Mouse (Mus musculus): Measurements from ENCODE around the gene Kcnh1. TPM values are rescaled to one million over a fixed set of nuclear protein-coding genes. Genes with fewer than 3 reads are reported as not detected.
A peak's percentile ranks its signal among the peaks of the same experiment; 100 is the strongest.

Kcnh1 gene
- total and polyA plus RNA-seq, 3 experiments, result not detected

DNA sequence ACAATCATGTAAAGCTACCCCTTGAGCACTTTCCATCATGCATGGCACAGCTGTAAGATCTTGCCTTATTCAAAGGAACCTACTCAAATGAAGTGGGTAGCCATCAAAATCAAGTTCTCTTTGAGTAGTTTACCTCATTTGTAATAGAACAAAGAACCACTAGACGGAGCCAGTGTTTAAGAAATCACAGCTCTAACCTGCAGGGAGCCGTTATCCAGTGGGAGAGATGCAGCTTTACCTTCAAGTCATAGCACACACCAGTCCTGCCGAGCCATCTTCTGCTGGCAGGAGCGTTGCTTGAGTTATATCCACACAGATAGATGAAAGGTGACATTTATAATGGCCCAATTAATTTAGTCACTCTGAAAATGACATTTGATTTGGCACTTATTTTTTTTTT lies 1.5 kb upstream of the Kcnh1 start:
- Histone ChIP-seq H3K9ac (ENCODE audit: insufficient read depth, low read depth) (no peak overlapping the region), H3K4me3 (replicated peaks in 1 of 3; ENCODE audit: low read depth in 2 of 3, low read length in 2 of 3, poor library complexity in 1 of 3) (no peak overlapping the region), H3K4me2 (ENCODE audit: insufficient read depth, low read depth, poor library complexity, severe bottlenecking) (no peak overlapping the region), H3K36me3 (replicated peaks in 1 of 2; ENCODE audit: control insufficient read depth in 1 of 2, insufficient read depth in 1 of 2, low read length in 1 of 2) (no peaks in the 10 kb centered on the region), H3K9me3 (replicated peaks; ENCODE audit: low read length) (no peaks in the 10 kb centered on the region), H3K27ac (ENCODE audit: insufficient read depth, low read depth) (no peak overlapping the region), H3K4me1 (ENCODE audit: control insufficient read depth in 1 of 2, insufficient read depth in 2 of 2) (0 out of 4 replicates have a peak, but pooled peaks cover 0 to 2% of the 10 kb centered on the region in 2 experiments), H3K27me3 (replicated peaks) (peaks cover 30% of the 10 kb centered on the region), H3K79me2 (replicated peaks; ENCODE audit: control insufficient read depth, extremely low read depth, insufficient read depth, poor library complexity, severe bottlenecking) (no peaks in the 10 kb centered on the region)
- in situ Hi-C loops (cut with MboI; ENCODE audit: low pct_ligation_motif_present, low pct_unique_long_range_greater_than_20kb, low sequenced_read_pairs), result loop anchor here (25.0 kb wide), 1 partner anchor 523 kb away; no protein-coding TSS in a partner anchor
- dilution Hi-C loops (cut with MboI; ENCODE audit: extremely low pct_ligation_motif_present, extremely low pct_unique_long_range_greater_than_20kb, low sequenced_read_pairs), result no loop called here
- TF ChIP-seq ZNF384 (IDR thresholded peaks at IDR 0.05; ENCODE audit: low read depth, low read length) (peak; percentile 8; the same call in 1 of the 2 replicates), TCF12 (IDR thresholded peaks at IDR 0.05; ENCODE audit: low read depth, low read length) (0 out of 2 replicates have a peak, but pooled peaks have one; percentile 18), HCFC1 (IDR thresholded peaks at IDR 0.05; ENCODE audit: low read depth, low read length) (no peak), RAD21 (IDR thresholded peaks at IDR 0.05; ENCODE audit: low read depth, low read length) (peak; percentile 89), SMC3 (IDR thresholded peaks at IDR 0.05; ENCODE audit: low read depth, low read length) (peak; percentile 78), KAT2A (IDR thresholded peaks at IDR 0.05; ENCODE audit: insufficient replicate concordance, low read length) (no peak), CTCF (conservative IDR thresholded peaks at IDR 0.05 in 1 of 2, IDR thresholded peaks at IDR 0.05 in 1 of 2; ENCODE audit: low read depth in 2 of 2, low read length in 2 of 2) (peak; percentile 68 to 81), CHD1 (IDR thresholded peaks at IDR 0.05; ENCODE audit: low read depth, low read length) (no peak), ETS1 (conservative IDR thresholded peaks at IDR 0.05; ENCODE audit: low read depth, low read length) (no peak), ZKSCAN1 (IDR thresholded peaks at IDR 0.05; ENCODE audit: borderline replicate concordance, low read depth, low read length) (no peak), EP300 (IDR thresholded peaks at IDR 0.05; ENCODE audit: low read length) (0 out of 2 replicates have a peak, but pooled peaks have one; percentile 11), USF2 (conservative IDR thresholded peaks at IDR 0.05; ENCODE audit: low read depth, low read length) (no peak), ZC3H11A (IDR thresholded peaks at IDR 0.05; ENCODE audit: low read depth, low read length) (peak; percentile 3; the same call in 1 of the 2 replicates), TBP (conservative IDR thresholded peaks at IDR 0.05; ENCODE audit: low read depth, low read length) (no peak), USF1 (IDR thresholded peaks at IDR 0.05; ENCODE audit: low read depth, low read length) (no peak)
- DNase-seq (ENCODE audit: extremely low read depth), result peak; percentile 53

DNA sequence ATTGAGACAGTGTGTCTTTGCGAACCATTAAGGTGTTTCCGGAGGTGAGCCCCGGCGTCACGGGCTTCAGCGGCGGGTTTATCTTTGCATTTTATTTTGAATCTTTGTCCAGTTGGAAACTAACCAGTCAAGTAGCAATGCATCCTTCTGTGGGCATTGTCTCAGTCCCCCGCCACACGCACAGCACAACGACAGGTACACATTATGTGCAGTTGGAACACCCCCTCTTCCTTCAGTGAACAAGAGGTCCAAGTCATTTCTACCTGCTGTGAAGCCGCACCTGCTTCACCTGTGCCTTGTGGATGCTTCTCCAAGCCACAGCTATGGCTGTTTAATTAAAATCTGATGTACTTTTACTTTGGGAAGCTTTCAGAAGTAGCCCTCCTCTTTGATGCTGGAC lies 803 bp upstream of the Kcnh1 start:
- H3K27ac ChIP-seq (ENCODE audit: insufficient read depth, low read depth), result no peak overlapping the region
- peaks cover 30% of the 10 kb centered on the region for H3K27me3 ChIP-seq (replicated peaks)
- H3K4me2 ChIP-seq (ENCODE audit: insufficient read depth, low read depth, poor library complexity, severe bottlenecking), result no peak overlapping the region
- TF ChIP-seq PAX5 (IDR thresholded peaks at IDR 0.05; ENCODE audit: low read length) (no peak), MEF2A (IDR thresholded peaks at IDR 0.05; ENCODE audit: borderline replicate concordance, low read depth, low read length) (no peak), GABPA (IDR thresholded peaks at IDR 0.05; ENCODE audit: insufficient replicate concordance, low read depth, low read length) (no peak), POLR2A (IDR thresholded peaks at IDR 0.05; ENCODE audit: low read depth, low read length) (no peak), ELF1 (IDR thresholded peaks at IDR 0.05; ENCODE audit: low read depth, low read length) (no peak), SIN3A (IDR thresholded peaks at IDR 0.05; ENCODE audit: low read length) (no peak), E2F4 (IDR thresholded peaks at IDR 0.05; ENCODE audit: insufficient replicate concordance, low read depth, low read length) (no peak), ZNF384 (IDR thresholded peaks at IDR 0.05; ENCODE audit: low read depth, low read length) (no peak), SMC3 (IDR thresholded peaks at IDR 0.05; ENCODE audit: low read depth, low read length) (no peak), ETS1 (conservative IDR thresholded peaks at IDR 0.05; ENCODE audit: low read depth, low read length) (no peak), RCOR1 (conservative IDR thresholded peaks at IDR 0.05; ENCODE audit: low read depth, low read length) (no peak), MXI1 (IDR thresholded peaks at IDR 0.05; ENCODE audit: low read depth, low read length) (no peak)
- dilution Hi-C loops (cut with MboI; ENCODE audit: extremely low pct_ligation_motif_present, extremely low pct_unique_long_range_greater_than_20kb, low sequenced_read_pairs), result no loop called here
- H3K4me1 ChIP-seq (ENCODE audit: control insufficient read depth in 1 of 2, insufficient read depth in 2 of 2), result 0 out of 4 replicates have a peak, but pooled peaks cover 0 to 2% of the 10 kb centered on the region in 2 experiments
- no peak overlapping the region for H3K4me3 ChIP-seq (replicated peaks in 1 of 3; ENCODE audit: low read depth in 2 of 3, low read length in 2 of 3, poor library complexity in 1 of 3)
- no peak overlapping the region for H3K9ac ChIP-seq (ENCODE audit: insufficient read depth, low read depth)
- H3K79me2 ChIP-seq (replicated peaks; ENCODE audit: control insufficient read depth, extremely low read depth, insufficient read depth, poor library complexity, severe bottlenecking), result no peaks in the 10 kb centered on the region
- H3K9me3 ChIP-seq (replicated peaks; ENCODE audit: low read length), result no peaks in the 10 kb centered on the region
- in situ Hi-C loops (cut with MboI; ENCODE audit: low pct_ligation_motif_present, low pct_unique_long_range_greater_than_20kb, low sequenced_read_pairs), result loop anchor here (25.0 kb wide), 1 partner anchor 523 kb away; no protein-coding TSS in a partner anchor
- no peaks in the 10 kb centered on the region for H3K36me3 ChIP-seq (replicated peaks in 1 of 2; ENCODE audit: control insufficient read depth in 1 of 2, insufficient read depth in 1 of 2, low read length in 1 of 2)
- DNase-seq (ENCODE audit: extremely low read depth), result no peak

Measured in CH12.LX (cell line).